Mouse (Mus musculus) bone marrow macrophage, adult 2 months (primary cell): ENCODE data around the gene Haghl.

Source experiments
- CTCF ChIP-seq: IDR thresholded peaks from 2 replicates; pipeline ENCODE4 v1.5.1; 2012; ENCODE audit warnings: low read depth, mild to moderate bottlenecking, low read length, moderate library complexity
- POLR2A ChIP-seq: IDR thresholded peaks from 2 replicates; pipeline ENCODE4 v1.6.1; 2012; ENCODE audit warnings: mild to moderate bottlenecking, low read depth, low read length, borderline replicate concordance

DNA sequence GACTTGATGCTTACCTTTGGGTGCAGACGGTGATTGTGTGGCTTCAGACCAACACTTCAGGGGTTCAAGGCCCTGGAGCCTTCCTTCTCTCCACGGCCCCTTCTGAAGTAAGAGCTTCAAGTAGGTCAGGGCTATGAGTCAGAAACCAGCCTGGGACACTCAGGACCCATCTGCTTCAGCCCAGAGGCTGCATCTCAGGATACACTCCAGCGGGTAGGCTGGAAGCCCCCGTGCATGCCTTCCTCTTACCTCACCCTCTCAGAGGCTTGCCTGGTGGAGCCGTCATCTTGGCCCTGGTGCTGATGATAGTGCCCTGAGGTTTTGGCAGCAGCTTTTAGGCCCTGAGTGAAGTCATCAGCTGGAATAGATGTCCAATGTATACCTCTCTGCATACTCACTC lies 50.2 kb downstream of the Haghl start:
- no peak for TF ChIP-seq CTCF
- no peak for TF ChIP-seq POLR2A
